30 mouse cellular contexts compared by ENCODE assay signal in the genomic region with DNA sequence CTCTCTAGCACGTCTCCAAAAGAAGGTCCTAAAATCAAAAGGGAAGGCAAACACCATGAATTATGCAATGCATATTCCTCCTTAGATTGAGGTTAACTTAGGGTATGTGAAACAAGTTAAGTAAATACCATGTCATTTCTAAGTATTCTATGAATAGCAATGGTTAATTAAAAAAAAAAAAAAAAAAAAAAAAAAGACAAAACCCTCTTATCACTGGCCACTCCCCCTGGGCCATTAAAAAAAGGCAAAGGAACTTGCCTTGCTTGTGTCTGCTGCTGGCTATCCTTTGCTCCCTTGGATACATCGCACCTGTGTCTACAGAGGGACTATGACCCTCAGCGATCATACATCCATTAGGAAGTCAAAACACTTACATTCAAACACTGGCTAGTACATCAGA. TPM values are rescaled to one million over a fixed set of nuclear protein-coding genes. Genes with fewer than 3 reads are reported as not detected.
DNase-seq lines count a peak whose midpoint lies in the region; ATAC-seq and TF ChIP-seq lines count a peak whose summit lies in the region.
"Had no signal": no experiment of that assay in that cellular context is flagged by ENCODE, and none has a peak within 500 bp of the region (broad histone marks: within the 10 kb centered on the region; RNA-seq: fewer than 3 reads in every experiment).

No protein-coding gene starts in this region.

- TF ChIP-seq RAD21 in MEL (IDR thresholded peaks at IDR 0.05; ENCODE audit: low read depth, low read length) = no peak

- peaks cover 55% of the 10 kb centered on the region for H3K4me1 ChIP-seq in liver, embryonic 15.5 days (replicated peaks)
- H3K4me1 ChIP-seq in MEL (ENCODE audit: control insufficient read depth in 1 of 2, insufficient read depth in 2 of 2, low read length in 2 of 2) = peaks cover 2 to 11% of the 10 kb centered on the region in 2 experiments; a peak in 3 of 4 replicates
- peaks cover 24% of the 10 kb centered on the region for H3K4me1 ChIP-seq in intestine, embryonic 16.5 days (ENCODE audit: control insufficient read depth, insufficient read depth, low read length)
- H3K4me1 ChIP-seq: hindbrain, embryonic 15.5 days; neural tube, embryonic 12.5 days had no signal

- ATAC-seq in liver, embryonic 15.5 days (ENCODE audit: insufficient read depth) = no peak
- peak; percentile 21; the same call in 1 of the 2 replicates for ATAC-seq in intestine, embryonic 16.5 days
- ATAC-seq: forebrain, embryonic 14.5 days had no signal

- TF ChIP-seq EP300 in MEL (IDR thresholded peaks at IDR 0.05; ENCODE audit: low read depth in 1 of 2, low read length in 2 of 2) = no peak

- DNase-seq in liver = no peak
- no peak for DNase-seq in MEL (ENCODE audit: low read depth, low spot score)
- no peak for DNase-seq in spleen, postnatal 14 days (ENCODE audit: low spot score in 2 of 2)
- DNase-seq in left cerebral cortex, adult 9 months (ENCODE audit: low spot score in 2 of 2) = no peak
- DNase-seq in left cerebral cortex, adult 11 months (ENCODE audit: low spot score) = no peak
- DNase-seq: adrenal gland, postnatal 14 days; B cell, adult 2 months; cerebellum, adult 11 months; cerebellum, adult 9-11 months; gastrocnemius, postnatal 25 days; heart, postnatal 10 days; kidney, adult 9 months; kidney, postnatal 10 days; layer of hippocampus, postnatal 36 days; lung, postnatal 36 days; thymus, postnatal 14 days had no signal

- H3K4me3 ChIP-seq in liver, embryonic 15.5 days (replicated peaks) = no peak overlapping the region
- no peak overlapping the region for H3K4me3 ChIP-seq in MEL (ENCODE audit: control insufficient read depth in 1 of 2, insufficient read depth in 1 of 2, low read depth in 2 of 2, low read length in 2 of 2)
- H3K4me3 ChIP-seq in intestine, embryonic 16.5 days (ENCODE audit: low read length) = no peak overlapping the region
- H3K4me3 ChIP-seq: heart, embryonic 13.5 days; hindbrain, embryonic 10.5 days; hindbrain, embryonic 15.5 days; limb, embryonic 12.5 days; megakaryocyte, embryonic 14.5 days; midbrain, embryonic 12.5 days; myocyte; neural tube, embryonic 12.5 days; stomach, embryonic 15.5 days had no signal

- peaks cover 37% of the 10 kb centered on the region for H3K79me2 ChIP-seq in MEL (ENCODE audit: control insufficient read depth, insufficient read depth, low read length, poor library complexity)

- no peaks in the 10 kb centered on the region for H3K27me3 ChIP-seq in liver, embryonic 15.5 days
- no peaks in the 10 kb centered on the region for H3K27me3 ChIP-seq in MEL (ENCODE audit: control insufficient read depth in 1 of 2, insufficient read depth in 2 of 2, low read length in 2 of 2)
- no peaks in the 10 kb centered on the region for H3K27me3 ChIP-seq in intestine, embryonic 16.5 days (replicated peaks; ENCODE audit: control insufficient read depth, insufficient read depth, low read length)
- H3K27me3 ChIP-seq: heart, embryonic 13.5 days; hindbrain, embryonic 15.5 days; limb, embryonic 12.5 days; megakaryocyte, embryonic 14.5 days; midbrain, embryonic 12.5 days; neural tube, embryonic 12.5 days; stomach, embryonic 15.5 days had no signal

- H3K36me3 ChIP-seq in liver, embryonic 15.5 days (replicated peaks) = no peaks in the 10 kb centered on the region
- peaks cover 0 to 18% of the 10 kb centered on the region in 2 experiments; a peak in 3 of 4 replicates for H3K36me3 ChIP-seq in MEL (ENCODE audit: control insufficient read depth in 1 of 2, insufficient read depth in 2 of 2, low read length in 2 of 2)
- H3K36me3 ChIP-seq in intestine, embryonic 16.5 days (ENCODE audit: control insufficient read depth, insufficient read depth, low read length) = no peaks in the 10 kb centered on the region

- no peak overlapping the region for H3K4me2 ChIP-seq in liver, embryonic 15.5 days
- no peak overlapping the region for H3K4me2 ChIP-seq in intestine, embryonic 16.5 days (ENCODE audit: low read depth, low read length)
- H3K4me2 ChIP-seq: heart, embryonic 13.5 days; hindbrain, embryonic 15.5 days; limb, embryonic 12.5 days; midbrain, embryonic 12.5 days; neural tube, embryonic 12.5 days; stomach, embryonic 15.5 days had no signal

- no peak for TF ChIP-seq CTCF in MEL (IDR thresholded peaks at IDR 0.05 in 2 of 3, conservative IDR thresholded peaks at IDR 0.05 in 1 of 3; ENCODE audit: control insufficient read depth in 1 of 3, insufficient read depth in 1 of 3, low read depth in 2 of 3, low read length in 3 of 3, poor library complexity in 1 of 3, severe bottlenecking in 1 of 3)

- H3K9me3 ChIP-seq in liver, embryonic 15.5 days (replicated peaks) = no peaks in the 10 kb centered on the region
- H3K9me3 ChIP-seq in MEL (replicated peaks; ENCODE audit: insufficient read depth, low read length) = no peaks in the 10 kb centered on the region
- no peaks in the 10 kb centered on the region for H3K9me3 ChIP-seq in intestine, embryonic 16.5 days (ENCODE audit: control insufficient read depth, low read length)
- H3K9me3 ChIP-seq: heart, embryonic 13.5 days; hindbrain, embryonic 10.5 days; hindbrain, embryonic 15.5 days; limb, embryonic 12.5 days; megakaryocyte, embryonic 14.5 days; midbrain, embryonic 12.5 days; neural tube, embryonic 12.5 days; stomach, embryonic 15.5 days had no signal

- TF ChIP-seq POLR2A in MEL (IDR thresholded peaks at IDR 0.05; ENCODE audit: control insufficient read depth in 1 of 2, insufficient read depth in 1 of 2, low read depth in 1 of 2, low read length in 2 of 2, poor library complexity in 1 of 2) = no peak

- no peak overlapping the region for H3K9ac ChIP-seq in liver, embryonic 15.5 days
- H3K9ac ChIP-seq in MEL (ENCODE audit: control insufficient read depth, low read depth, low read length, poor library complexity, severe bottlenecking) = no peak overlapping the region
- H3K9ac ChIP-seq in intestine, embryonic 16.5 days (ENCODE audit: low read depth, low read length) = no peak overlapping the region
- H3K9ac ChIP-seq: heart, embryonic 13.5 days; hindbrain, embryonic 15.5 days; limb, embryonic 12.5 days; liver, embryonic 14.5 days; midbrain, embryonic 12.5 days; neural tube, embryonic 12.5 days; stomach, embryonic 15.5 days had no signal

- 66% methylated on average over 3 of the region's 3 CpGs for WGBS in liver, embryonic 15.5 days (ENCODE audit: insufficient replicate concordance)
- 57% methylated on average over 3 of the region's 3 CpGs for WGBS in intestine, embryonic 16.5 days

- H3K27ac ChIP-seq in liver, embryonic 15.5 days (replicated peaks) = 0 out of 2 replicates have a peak overlapping the region, but pooled peaks have one; percentile 15
- no peak overlapping the region for H3K27ac ChIP-seq in MEL (ENCODE audit: control insufficient read depth, low read depth, low read length)
- H3K27ac ChIP-seq in intestine, embryonic 16.5 days (ENCODE audit: low read length) = no peak overlapping the region
- H3K27ac ChIP-seq: heart, embryonic 13.5 days; hindbrain, embryonic 10.5 days; hindbrain, embryonic 15.5 days; limb, embryonic 12.5 days; liver, embryonic 14.5 days; midbrain, embryonic 12.5 days; neural tube, embryonic 12.5 days; stomach, embryonic 15.5 days had no signal

TF ChIP-seq in MEL, 35 proteins besides CTCF, POLR2A, EP300 and RAD21:
- no peak for TF ChIP-seq USF1 (IDR thresholded peaks at IDR 0.05; ENCODE audit: low read depth, low read length)
- TF ChIP-seq E2F4 (IDR thresholded peaks at IDR 0.05; ENCODE audit: borderline replicate concordance, low read depth, low read length) = no peak
- TF ChIP-seq JUND (IDR thresholded peaks at IDR 0.05; ENCODE audit: low read depth, low read length) = no peak
- peak; percentile 87 for TF ChIP-seq ZNF384 (IDR thresholded peaks at IDR 0.05; ENCODE audit: low read depth, low read length)

RNA-seq across cellular contexts. Expression of gene Fam3c, which starts 12.8 kb away (rescaled TPM):
- 15.0 and 16.3 TPM in 2 replicates for polyA plus RNA-seq in liver, embryonic 15.5 days (2015; fragmentation: Nextera tagmentation; extraction: Ambion mirVana)
- total RNA-seq in MEL (2012; rRNA removed) = 28.2 and 30.7 TPM in 2 replicates
- polyA plus RNA-seq in MEL (2012; ENCODE audit: insufficient read depth in 1 of 2, insufficient read length in 2 of 2, low read depth in 1 of 2, low replicate concordance in 2 of 2, missing spikeins in 1 of 2) = 100 to 1,000 TPM in 1 of 2 experiments, 10 to 100 TPM in 1; 28.2 to 396 TPM
- 35.6 and 36.9 TPM in 2 replicates for polyA plus RNA-seq in intestine, embryonic 16.5 days (2015; fragmentation: Nextera tagmentation; extraction: Ambion mirVana)

RNA-seq across cellular contexts. Expression of gene Wnt16, which starts 55.3 kb away (rescaled TPM):
- not detected in 2 replicates for polyA plus RNA-seq in liver, embryonic 15.5 days (2015; fragmentation: Nextera tagmentation; extraction: Ambion mirVana)
- total RNA-seq in MEL (2012; rRNA removed) = not detected in 2 replicates
- not detected for polyA plus RNA-seq in MEL (2012; ENCODE audit: insufficient read depth in 1 of 2, insufficient read length in 2 of 2, low read depth in 1 of 2, low replicate concordance in 2 of 2, missing spikeins in 1 of 2)
- polyA plus RNA-seq in intestine, embryonic 16.5 days (2015; fragmentation: Nextera tagmentation; extraction: Ambion mirVana) = 0.16 and 0.23 TPM in 2 replicates
- polyA plus RNA-seq: large intestine, adult 2 months; myocyte had no signal
